Mouse (Mus musculus) adipocyte (in vitro differentiated cells): Measurements from ENCODE around the gene Dhx33.

Source experiments
- DNase-seq: peaks from one replicate; pipeline ENCODE4 v3.0.0-alpha.2; 2016; ENCODE audit warnings: low spot score

The Dhx33 gene

GRCm38 (mm10) chr11:70982030-70982429 is 22.2 kb downstream of the Dhx33 start:
- peak; percentile 29 for DNase-seq

GRCm38 (mm10) chr11:70980751-70981510 is 23.3 kb downstream of the Dhx33 start:
- DNase-seq = no peak

GRCm38 (mm10) chr11:70980232-70980631 is 24.0 kb downstream of the Dhx33 start:
- DNase-seq = no peak

GRCm38 (mm10) chr11:70977293-70977692 is 26.9 kb downstream of the Dhx33 start:
- no peak for DNase-seq

GRCm38 (mm10) chr11:70975193-70975592 is 29.0 kb downstream of the Dhx33 start:
- no peak for DNase-seq

GRCm38 (mm10) chr11:70973947-70974346 is 30.3 kb downstream of the Dhx33 start:
- DNase-seq = no peak

GRCm38 (mm10) chr11:70972586-70972985 is 31.7 kb downstream of the Dhx33 start:
- DNase-seq = no peak

GRCm38 (mm10) chr11:70970560-70971540 is 33.4 kb downstream of the Dhx33 start:
- peak; percentile 19 for DNase-seq

GRCm38 (mm10) chr11:70969821-70970559 is 34.2 kb downstream of the Dhx33 start, which contains the start of the genes Nup88 and Rpain:
Gene Nup88 (minus strand): TSS chr11:70969973.
Gene Rpain (plus strand): TSS chr11:70970213.
- DNase-seq = peak; percentile 97

- no peak for DNase-seq
Observed at GRCm38 (mm10) chr11:70969271-70969794, 34.9 kb downstream of the Dhx33 start.

- DNase-seq = no peak
Observed at GRCm38 (mm10) chr11:70964222-70964907, 39.9 kb downstream of the Dhx33 start.

GRCm38 (mm10) chr11:70960786-70961554 is 43.3 kb downstream of the Dhx33 start:
- DNase-seq = no peak

GRCm38 (mm10) chr11:70954711-70955110 is 49.5 kb downstream of the Dhx33 start:
- no peak for DNase-seq

- DNase-seq = no peak
Observed at GRCm38 (mm10) chr11:70944935-70945817, 59.1 kb downstream of the Dhx33 start.

GRCm38 (mm10) chr11:70943651-70944050 is 60.6 kb downstream of the Dhx33 start:
- DNase-seq = peak; percentile 64

- no peak for DNase-seq
Observed at GRCm38 (mm10) chr11:70942596-70942995, 61.6 kb downstream of the Dhx33 start.

GRCm38 (mm10) chr11:70935316-70935715 is 68.9 kb downstream of the Dhx33 start:
- no peak for DNase-seq
